Mouse (Mus musculus) liver, postnatal 0 days (tissue): ENCODE measurements around the gene Zfp184. TPM values are rescaled to one million over a fixed set of nuclear protein-coding genes. Genes with fewer than 3 reads are reported as not detected.

ENCODE experiments used
- ATAC-seq: fragments of 200-750 bp; cut with Nextera tagmentation; 2 replicates; pipeline ENCODE4 v1.8.0; 2017; ENCODE audit warnings: mild to moderate bottlenecking, moderate library complexity
- DNase-seq: peaks from one replicate; pipeline ENCODE4 v3.0.0-alpha.2; 2016
- H3K27ac ChIP-seq: fragments of 300-500 bp; sonication (generic); 2 replicates; pipeline ENCODE4 v1.5.1; 2014; ENCODE audit warnings: antibody characterized with exemption, moderate library complexity, mild to moderate bottlenecking, low read depth
- H3K27me3 ChIP-seq: fragments of 300-500 bp; sonication (generic); 2 replicates; pipeline ENCODE4 v1.6.1; 2014; ENCODE audit warnings: low read length, control low read depth, mixed read lengths; ENCODE audit not compliant: insufficient read depth
- H3K36me3 ChIP-seq: fragments of 300-500 bp; sonication (generic); replicated peaks from 2 replicates; pipeline ENCODE4 v1.6.1; 2014; ENCODE audit warnings: mild to moderate bottlenecking, control low read depth, low read length, moderate library complexity, mixed read lengths; ENCODE audit not compliant: insufficient read depth
- H3K4me1 ChIP-seq: fragments of 300-500 bp; sonication (generic); 2 replicates; pipeline ENCODE4 v1.6.1; 2014; ENCODE audit warnings: antibody characterized with exemption, mild to moderate bottlenecking, control low read depth; ENCODE audit not compliant: insufficient read depth
- H3K4me2 ChIP-seq: fragments of 300-500 bp; sonication (generic); 2 replicates; pipeline ENCODE4 v1.6.1; 2014; ENCODE audit warnings: low read depth, mild to moderate bottlenecking, low read length, moderate library complexity, mixed read lengths
- H3K4me3 ChIP-seq: fragments of 300-500 bp; sonication (generic); 2 replicates; pipeline ENCODE4 v1.5.1; 2014; ENCODE audit warnings: low read depth, low read length
- H3K9ac ChIP-seq: fragments of 300-500 bp; sonication (generic); replicated peaks from 2 replicates; pipeline ENCODE4 v1.6.1; 2014; ENCODE audit warnings: mild to moderate bottlenecking, moderate library complexity
- H3K9me3 ChIP-seq: fragments of 300-500 bp; sonication (generic); 2 replicates; pipeline ENCODE4 v1.6.1; 2016; ENCODE audit warnings: mild to moderate bottlenecking, control low read depth, low read length, mixed read lengths
- CTCF ChIP-seq: sonication (generic); IDR thresholded peaks from 2 replicates; pipeline ENCODE4 v1.5.1; 2016; ENCODE audit warnings: antibody characterized with exemption, low read depth
- EP300 ChIP-seq: IDR thresholded peaks from 2 replicates; pipeline ENCODE4 v1.6.1; 2016; ENCODE audit warnings: antibody characterized with exemption, low read depth, mild to moderate bottlenecking
- WGBS: fragments of 180-500 bp; shearing (Covaris S2); extraction: QIAGEN DNeasy Blood & Tissue Kit; methylation state at CpG from one replicate; pipeline ENCODE4 v1.1.7; 2014; ENCODE audit not compliant: insufficient replicate concordance; 5-methylcytosine and 5-hydroxymethylcytosine counted together
- polyA plus RNA-seq: library from polyadenylated mRNA; unstranded; fragments of >200 nt; fragmentation: Nextera tagmentation; extraction: Ambion mirVana; gene quantifications from 2 replicates; pipeline ENCODE4 v1.2.1, GENCODE M21; 2015

Zfp184 gene
- polyA plus RNA-seq, 1 experiment from 2014 or later, result 0.32 TPM

GRCm38 (mm10) chr13:21931740-21932139 lies 13.2 kb upstream of the Zfp184 start:
- no peaks in the 10 kb centered on the region for H3K9me3 ChIP-seq
- H3K4me2 ChIP-seq, result no peak overlapping the region
- no peak overlapping the region for H3K9ac ChIP-seq
- no peaks in the 10 kb centered on the region for H3K36me3 ChIP-seq
- H3K4me1 ChIP-seq, result peaks cover 14% of the 10 kb centered on the region
- no peak overlapping the region for H3K4me3 ChIP-seq
- no peaks in the 10 kb centered on the region for H3K27me3 ChIP-seq
- ATAC-seq (no peak), DNase-seq (no peak)
- TF ChIP-seq EP300 (no peak), CTCF (no peak)
- 78% methylated on average over 6 of the region's 6 CpGs for WGBS
- no peak overlapping the region for H3K27ac ChIP-seq

- TF ChIP-seq CTCF, result no peak
- no peak for TF ChIP-seq EP300
- Histone ChIP-seq H3K9ac (no peak overlapping the region), H3K27ac (no peak overlapping the region), H3K4me1 (peaks cover 21% of the 10 kb centered on the region), H3K4me2 (peak overlapping the region; percentile 51), H3K9me3 (no peaks in the 10 kb centered on the region), H3K36me3 (no peaks in the 10 kb centered on the region), H3K4me3 (peak overlapping the region; percentile 23; the same call in 1 of the 2 replicates), H3K27me3 (no peaks in the 10 kb centered on the region)
- peak; percentile 35; the same call in 1 of the 2 replicates for ATAC-seq
- 20% methylated on average over 28 of the region's 28 CpGs for WGBS
- DNase-seq, result no peak
These were observed 11.0 kb upstream of the Zfp184 start for GRCm38 (mm10) chr13:21933626-21934548.

GRCm38 (mm10) chr13:21934982-21935791 lies 9.7 kb upstream of the Zfp184 start:
- no peaks in the 10 kb centered on the region for H3K9me3 ChIP-seq
- 15% methylated on average over 17 of the region's 17 CpGs for WGBS
- TF ChIP-seq EP300 (no peak), CTCF (no peak)
- ATAC-seq (peak; percentile 33; the same call in 1 of the 2 replicates), DNase-seq (peak; percentile 81)
- H3K9ac ChIP-seq, result no peak overlapping the region
- no peak overlapping the region for H3K27ac ChIP-seq
- peak overlapping the region; percentile 32 for H3K4me3 ChIP-seq
- peak overlapping the region; percentile 60 for H3K4me2 ChIP-seq
- no peaks in the 10 kb centered on the region for H3K27me3 ChIP-seq
- H3K4me1 ChIP-seq, result peaks cover 13% of the 10 kb centered on the region
- no peaks in the 10 kb centered on the region for H3K36me3 ChIP-seq

- H3K4me1 ChIP-seq, result peaks cover 18% of the 10 kb centered on the region
- H3K36me3 ChIP-seq, result no peaks in the 10 kb centered on the region
- WGBS, result 4% methylated on average over 7 of the region's 7 CpGs
- H3K27me3 ChIP-seq, result no peaks in the 10 kb centered on the region
- no peaks in the 10 kb centered on the region for H3K9me3 ChIP-seq
- H3K4me2 ChIP-seq, result peak overlapping the region; percentile 60
- H3K27ac ChIP-seq, result no peak overlapping the region
- no peak for DNase-seq
- no peak for ATAC-seq
- no peak for TF ChIP-seq EP300
- TF ChIP-seq CTCF, result no peak
- peak overlapping the region; percentile 32 for H3K4me3 ChIP-seq
- no peak overlapping the region for H3K9ac ChIP-seq
These were observed 9.1 kb upstream of the Zfp184 start for GRCm38 (mm10) chr13:21935833-21936232.

- peak; percentile 69 for ATAC-seq
- Histone ChIP-seq H3K9ac (peak overlapping the region; percentile 10), H3K4me2 (peak overlapping the region; percentile 60), H3K36me3 (no peaks in the 10 kb centered on the region), H3K9me3 (no peaks in the 10 kb centered on the region), H3K4me1 (peaks cover 20% of the 10 kb centered on the region), H3K27me3 (no peaks in the 10 kb centered on the region), H3K4me3 (peak overlapping the region; percentile 32; the same call in 1 of the 2 replicates), H3K27ac (no peak overlapping the region)
- TF ChIP-seq EP300, result no peak
- TF ChIP-seq CTCF, result peak; percentile 22; the same call in 1 of the 2 replicates
- 6% methylated on average over 17 of the region's 17 CpGs for WGBS
- peak; percentile 80 for DNase-seq
These were observed 7.9 kb upstream of the Zfp184 start for GRCm38 (mm10) chr13:21936968-21937367.

GRCm38 (mm10) chr13:21940213-21940612 lies 4.7 kb upstream of the Zfp184 start:
- H3K27ac ChIP-seq, result peak overlapping the region; percentile 45; the same call in 1 of the 2 replicates
- H3K4me3 ChIP-seq, result peak overlapping the region; percentile 59
- DNase-seq (peak; percentile 87), ATAC-seq (peak; percentile 72)
- no peaks in the 10 kb centered on the region for H3K27me3 ChIP-seq
- no peaks in the 10 kb centered on the region for H3K36me3 ChIP-seq
- peaks cover 20% of the 10 kb centered on the region for H3K4me1 ChIP-seq
- peak overlapping the region; percentile 51; the same call in 1 of the 2 replicates for H3K9ac ChIP-seq
- TF ChIP-seq EP300 (no peak), CTCF (no peak)
- no peaks in the 10 kb centered on the region for H3K9me3 ChIP-seq
- under 1% methylated on average over 19 of the region's 19 CpGs for WGBS
- H3K4me2 ChIP-seq, result peak overlapping the region; percentile 71
